Mouse (Mus musculus) left cerebral cortex, adult 11 months (tissue): ENCODE data around the gene Slco3a1.

ENCODE experiments used
- DNase-seq: peaks from one replicate; pipeline ENCODE4 v3.0.0; 2022; ENCODE audit warnings: low spot score

Slco3a1 gene

GRCm38 (mm10) chr7:74528182-74528581 lies 26.4 kb downstream of the Slco3a1 start:
- no peak for DNase-seq

GRCm38 (mm10) chr7:74527689-74528088 lies 26.9 kb downstream of the Slco3a1 start:
- no peak for DNase-seq

GRCm38 (mm10) chr7:74526030-74526429 lies 28.6 kb downstream of the Slco3a1 start:
- DNase-seq = no peak

GRCm38 (mm10) chr7:74525586-74525985 lies 29.0 kb downstream of the Slco3a1 start:
- DNase-seq = no peak

DNA sequence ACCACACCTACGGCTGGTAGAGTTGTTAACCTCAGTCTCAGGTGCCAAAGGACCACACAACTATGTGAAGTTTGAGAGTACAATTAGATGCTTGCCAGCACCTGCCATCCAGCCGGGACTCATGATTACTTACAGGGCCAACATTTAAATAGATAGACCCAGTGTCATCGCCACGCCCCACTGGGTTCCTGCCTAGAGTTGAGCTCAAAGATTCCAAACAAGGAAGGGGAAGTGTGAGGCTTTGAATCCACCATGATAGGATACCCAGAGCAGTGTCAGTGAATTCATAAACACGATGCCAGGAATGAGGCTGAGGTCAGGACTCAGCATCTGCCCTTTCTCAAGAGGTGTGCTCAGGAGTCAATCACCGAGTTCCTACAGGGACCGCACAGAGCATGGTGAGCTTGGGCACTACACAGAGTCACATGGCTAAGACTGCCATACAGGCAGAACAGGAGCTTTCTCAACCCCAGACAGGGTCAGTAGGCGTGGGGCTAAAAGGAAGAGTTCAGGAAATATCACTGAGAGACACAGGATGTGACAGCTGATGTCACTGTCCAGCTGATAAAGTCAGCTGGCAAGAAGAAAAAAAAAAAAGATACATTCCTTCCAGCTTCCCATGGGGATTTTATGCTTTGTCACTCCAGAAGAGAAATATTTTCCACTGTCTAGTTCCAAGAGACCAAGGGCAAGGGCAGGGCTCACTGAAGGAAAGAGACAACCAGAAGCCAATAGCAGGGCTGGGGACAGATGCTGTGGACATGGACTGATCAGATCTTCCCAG lies 30.2 kb downstream of the Slco3a1 start:
- DNase-seq = no peak

- DNase-seq = no peak
Measured at GRCm38 (mm10) chr7:74523086-74523485, 31.5 kb downstream of the Slco3a1 start.

DNA sequence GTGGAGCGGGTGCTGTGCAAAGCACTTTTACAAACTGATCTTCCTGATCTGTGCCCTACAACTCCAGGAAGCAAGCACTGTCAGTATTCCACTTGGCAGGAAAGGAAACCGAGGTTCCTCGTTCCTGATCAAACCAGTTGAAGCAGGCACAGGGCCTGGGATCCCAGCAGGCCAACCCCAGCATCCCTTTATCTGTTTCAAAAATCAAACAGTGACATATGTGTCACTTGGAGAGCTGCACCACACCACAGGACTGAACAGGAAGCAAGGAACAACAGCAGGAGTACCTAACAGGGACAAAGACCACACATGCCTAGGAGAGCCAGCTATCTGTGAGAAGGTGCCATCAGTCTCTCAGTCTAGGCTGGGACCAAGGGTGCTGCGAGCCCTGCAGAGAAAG lies 32.3 kb downstream of the Slco3a1 start:
- DNase-seq = no peak

GRCm38 (mm10) chr7:74519386-74519785 lies 35.2 kb downstream of the Slco3a1 start:
- no peak for DNase-seq

DNA sequence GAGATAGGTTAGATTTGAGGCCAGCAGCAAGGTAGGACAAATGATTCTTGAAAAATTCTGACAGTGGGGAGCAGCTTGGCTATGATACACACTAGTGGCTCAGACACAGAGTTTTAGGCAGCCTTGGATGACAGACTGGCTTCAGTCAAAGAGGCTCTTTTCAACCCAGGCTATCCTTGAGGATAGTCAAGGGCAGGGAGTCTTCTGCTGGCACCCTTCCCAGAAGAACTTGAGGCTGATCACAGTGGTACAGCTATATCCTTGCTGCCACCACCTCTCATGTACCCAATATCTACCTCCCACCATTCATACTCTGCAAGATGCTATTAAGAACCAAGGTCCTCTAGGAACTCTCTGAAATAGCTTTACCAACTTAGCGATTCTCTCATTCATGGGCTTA lies 35.8 kb downstream of the Slco3a1 start:
- DNase-seq = no peak

DNA sequence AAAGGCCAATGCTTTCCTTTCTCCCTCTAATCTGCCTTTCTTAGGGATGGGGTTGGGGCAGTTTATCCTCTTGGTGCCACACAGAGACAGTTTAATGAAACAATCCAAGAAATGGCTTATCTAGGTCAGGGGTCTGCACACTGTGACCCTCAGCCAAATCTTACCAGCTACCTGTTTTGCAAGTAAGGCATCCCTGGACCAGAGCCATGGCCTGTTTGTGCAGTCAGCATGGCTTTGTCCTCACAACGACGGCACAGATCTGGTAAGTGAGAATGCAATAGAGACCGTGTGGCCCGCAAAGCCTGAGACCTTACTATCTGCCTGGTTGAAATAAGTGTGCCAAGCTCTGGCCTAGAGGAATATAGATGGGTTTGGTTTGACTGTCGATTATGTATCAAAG lies 36.3 kb downstream of the Slco3a1 start:
- no peak for DNase-seq

GRCm38 (mm10) chr7:74510676-74511075 lies 43.9 kb downstream of the Slco3a1 start:
- no peak for DNase-seq

GRCm38 (mm10) chr7:74508205-74508604 lies 46.4 kb downstream of the Slco3a1 start:
- no peak for DNase-seq

DNA sequence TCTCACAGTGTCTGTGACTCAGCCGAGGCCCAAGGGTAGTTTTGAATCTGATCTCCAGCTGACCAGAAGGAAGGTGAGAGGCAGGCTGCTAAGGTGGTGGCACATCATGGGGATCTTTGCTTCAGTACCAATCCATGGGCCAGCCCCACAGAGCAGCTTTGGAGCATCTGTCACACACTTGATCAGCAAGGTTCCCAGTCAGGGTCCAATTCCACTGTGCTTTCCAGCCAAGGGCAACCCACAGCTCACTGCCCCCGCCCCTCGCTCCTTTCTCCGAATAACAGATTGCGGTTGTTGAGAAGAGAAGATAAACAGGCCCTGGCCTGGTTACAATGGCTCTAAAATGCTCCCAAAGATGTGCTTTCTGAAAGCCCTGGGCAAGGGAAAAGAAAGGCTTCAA lies 47.7 kb downstream of the Slco3a1 start:
- DNase-seq = no peak

DNA sequence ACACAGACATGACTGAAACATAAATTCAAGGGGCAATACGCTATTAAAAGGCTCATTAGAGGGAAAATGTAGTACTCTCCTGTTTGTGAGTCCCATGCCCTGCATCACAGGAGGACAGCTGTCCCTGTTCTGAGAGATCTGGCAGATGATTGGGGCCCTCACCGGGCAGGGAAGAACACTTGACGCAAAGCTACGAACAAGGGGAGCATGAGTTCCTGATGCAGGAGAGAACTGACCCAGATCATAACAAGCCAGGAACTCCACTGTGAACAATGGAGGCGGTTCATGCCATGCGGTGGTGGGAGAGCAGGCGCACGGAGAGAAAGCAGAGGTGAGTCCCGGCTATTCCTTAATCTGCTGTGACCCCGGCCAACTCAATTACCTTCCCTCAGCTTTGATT lies 48.9 kb downstream of the Slco3a1 start:
- DNase-seq = no peak

- no peak for DNase-seq
Measured at GRCm38 (mm10) chr7:74501187-74501586, 53.4 kb downstream of the Slco3a1 start.

- no peak for DNase-seq
Measured at GRCm38 (mm10) chr7:74499470-74499869, 55.1 kb downstream of the Slco3a1 start.

- DNase-seq = no peak
Measured at GRCm38 (mm10) chr7:74498266-74498980, 56.2 kb downstream of the Slco3a1 start.

DNA sequence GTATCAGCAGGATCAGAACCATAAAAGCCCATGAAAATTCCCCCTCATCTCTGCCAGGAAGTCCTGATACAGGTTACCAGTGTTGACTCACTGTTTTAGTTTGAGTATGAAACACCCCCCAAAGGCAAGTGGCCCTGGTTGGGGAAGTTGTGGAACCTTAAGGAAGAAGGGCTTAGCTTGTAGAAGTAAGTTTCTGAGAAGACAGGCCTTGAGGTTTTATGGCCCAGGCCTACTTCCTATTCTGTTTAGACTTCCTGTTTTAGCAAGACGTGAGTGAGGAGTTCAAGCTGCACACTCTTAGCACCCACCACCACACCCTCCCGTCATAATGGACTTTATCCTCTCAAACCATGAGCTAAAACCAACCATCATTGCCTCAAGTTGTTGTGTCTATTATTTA lies 57.4 kb downstream of the Slco3a1 start:
- no peak for DNase-seq

GRCm38 (mm10) chr7:74495451-74495850 lies 59.1 kb downstream of the Slco3a1 start:
- DNase-seq = no peak

- DNase-seq = no peak
Measured at GRCm38 (mm10) chr7:74493775-74494174, 60.8 kb downstream of the Slco3a1 start.

DNA sequence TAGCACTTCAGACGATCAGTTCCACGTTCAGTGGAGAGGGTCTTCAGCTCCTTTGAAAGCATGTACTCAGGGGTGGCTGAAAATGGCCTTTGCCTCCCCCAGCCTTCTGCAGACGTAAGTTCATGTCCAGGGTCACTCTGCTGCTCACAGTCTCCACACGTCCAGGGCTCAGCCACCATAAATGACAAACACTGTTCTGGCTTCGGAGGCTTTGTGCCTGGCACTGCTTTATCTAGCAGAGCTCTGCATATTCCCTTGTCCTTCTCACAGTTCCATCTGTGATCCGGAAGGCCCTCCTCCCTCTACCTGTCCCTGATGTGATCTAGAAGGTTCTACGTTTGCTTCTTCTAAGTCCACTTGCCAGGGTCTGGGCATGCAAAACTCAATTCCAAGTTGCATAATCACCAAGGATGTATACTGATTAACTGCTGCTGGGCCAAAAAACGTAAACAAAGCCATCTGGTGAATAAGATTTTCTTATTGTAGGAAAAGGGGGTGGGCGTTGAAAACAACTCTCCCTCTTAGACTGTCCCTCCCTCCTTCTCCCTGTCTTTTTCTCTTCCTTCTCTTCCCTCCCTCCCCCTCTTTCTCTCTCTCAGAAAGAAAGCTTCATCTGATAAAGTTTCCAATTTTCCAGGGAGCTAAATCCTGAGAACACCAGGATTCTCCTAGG lies 62.8 kb downstream of the Slco3a1 start:
- DNase-seq = no peak

DNA sequence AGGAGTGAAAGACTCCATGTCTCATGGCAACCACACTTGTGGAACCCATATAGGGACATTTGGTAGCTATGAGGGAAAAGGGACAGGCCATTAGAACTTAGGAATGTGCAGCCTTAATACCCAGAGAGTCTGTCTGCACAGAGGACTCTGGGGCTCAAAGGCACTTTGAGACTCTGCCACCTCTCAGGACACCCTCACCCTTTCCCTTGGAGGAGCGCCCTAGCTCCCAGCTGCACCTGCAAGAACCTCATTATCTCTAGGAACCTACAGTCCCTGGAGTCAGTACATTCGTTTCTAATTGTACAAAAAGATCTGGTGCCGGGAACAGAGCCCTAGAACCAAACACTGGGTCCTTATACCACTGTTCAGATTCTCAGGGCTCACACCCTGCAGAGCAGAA lies 66.4 kb downstream of the Slco3a1 start:
- DNase-seq = no peak

DNA sequence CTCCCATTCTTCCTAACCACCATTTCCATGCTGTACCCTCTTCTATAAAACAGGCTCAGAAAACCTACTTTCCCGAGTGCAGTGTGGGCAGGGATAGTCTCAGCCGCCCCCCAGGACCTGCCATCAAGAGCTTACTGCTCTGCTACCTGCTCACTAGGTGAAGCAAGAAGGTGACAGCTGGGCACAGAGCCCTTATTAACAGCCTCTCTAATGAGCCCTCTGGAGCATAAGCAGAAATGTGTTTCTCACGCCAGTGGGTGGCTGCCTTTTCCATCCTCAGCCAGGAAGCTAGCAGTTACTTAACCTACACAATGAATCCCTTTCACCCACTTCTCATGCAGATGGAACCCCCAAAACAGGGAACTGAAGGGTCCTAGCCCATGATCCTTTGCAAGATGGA lies 66.9 kb downstream of the Slco3a1 start:
- no peak for DNase-seq
